Mouse (Mus musculus): ENCODE results near the gene Pip4k2b.
"Not testable (repeated sequence)": the region's sequence is repeated elsewhere in the genome, so short reads cannot be mapped to it uniquely, and the experiment has no call there.

Gene Pip4k2b

GRCm38 (mm10) chr11:97744063-97744717 lies at the start of gene Pip4k2b:
Pip4k2b (minus strand) TSS chr11:97744704.
- no peak for DNase-seq (ENCODE audit: low spot score)

- DNase-seq (ENCODE audit: low spot score): no peak
These were observed 48.7 kb upstream of the Pip4k2b start for GRCm38 (mm10) chr11:97793165-97793564.

GRCm38 (mm10) chr11:97790778-97791438 lies 46.4 kb upstream of the Pip4k2b start:
- not testable (repeated sequence) for DNase-seq (ENCODE audit: low spot score)

GRCm38 (mm10) chr11:97789727-97790126 lies 45.2 kb upstream of the Pip4k2b start:
- DNase-seq (ENCODE audit: low spot score): no peak

- DNase-seq (ENCODE audit: low spot score): no peak
These were observed 43.5 kb upstream of the Pip4k2b start for GRCm38 (mm10) chr11:97787961-97788360.

- DNase-seq (ENCODE audit: low spot score): no peak
These were observed 38.0 kb upstream of the Pip4k2b start for GRCm38 (mm10) chr11:97782564-97782895.

- DNase-seq (ENCODE audit: low spot score): peak; percentile 98
These were observed 37.5 kb upstream of the Pip4k2b start, which contains the start of gene Rpl23 for GRCm38 (mm10) chr11:97781832-97782563. Rpl23 (minus strand) TSS chr11:97782437.

- no peak for DNase-seq (ENCODE audit: low spot score)
These were observed 37.0 kb upstream of the Pip4k2b start for GRCm38 (mm10) chr11:97781478-97781831.

GRCm38 (mm10) chr11:97779968-97780701 lies 35.6 kb upstream of the Pip4k2b start:
- DNase-seq (ENCODE audit: low spot score): no peak

GRCm38 (mm10) chr11:97778918-97779317 lies 34.4 kb upstream of the Pip4k2b start:
- DNase-seq (ENCODE audit: low spot score): no peak

- DNase-seq (ENCODE audit: low spot score): no peak
These were observed 32.6 kb upstream of the Pip4k2b start for GRCm38 (mm10) chr11:97777129-97777529.

GRCm38 (mm10) chr11:97776497-97777128 lies 32.1 kb upstream of the Pip4k2b start:
- DNase-seq (ENCODE audit: low spot score): no peak

- DNase-seq (ENCODE audit: low spot score): no peak
These were observed 31.4 kb upstream of the Pip4k2b start, which contains the start of gene 1700001P01Rik for GRCm38 (mm10) chr11:97775808-97776496. 1700001P01Rik (minus strand) TSS chr11:97775918.

GRCm38 (mm10) chr11:97775186-97775585 lies 30.7 kb upstream of the Pip4k2b start:
- DNase-seq (ENCODE audit: low spot score): no peak

GRCm38 (mm10) chr11:97771410-97771809 lies 26.9 kb upstream of the Pip4k2b start:
- no peak for DNase-seq (ENCODE audit: low spot score)

- DNase-seq (ENCODE audit: low spot score): no peak
These were observed 25.2 kb upstream of the Pip4k2b start for GRCm38 (mm10) chr11:97769704-97770103.

- peak; percentile 94 for DNase-seq (ENCODE audit: low spot score)
These were observed 21.8 kb upstream of the Pip4k2b start, which contains the start of gene Cwc25 for GRCm38 (mm10) chr11:97766154-97766881. Cwc25 (minus strand) TSS chr11:97766556.

- DNase-seq (ENCODE audit: low spot score): no peak
These were observed 17.1 kb upstream of the Pip4k2b start for GRCm38 (mm10) chr11:97761638-97762037.

- no peak for DNase-seq (ENCODE audit: low spot score)
These were observed 14.4 kb upstream of the Pip4k2b start for GRCm38 (mm10) chr11:97758942-97759341.

- no peak for DNase-seq (ENCODE audit: low spot score)
These were observed 13.6 kb upstream of the Pip4k2b start for GRCm38 (mm10) chr11:97758125-97758524.

All from left cerebral cortex, adult 11 months (tissue).